Mouse (Mus musculus) B cell, adult 2 months (primary cell): ENCODE data around the gene Adam12.

Experiments used
- DNase-seq, 2 experiments: peaks; one replicate each; pipeline ENCODE4 v3.0.0; 2022

Adam12 gene

DNA sequence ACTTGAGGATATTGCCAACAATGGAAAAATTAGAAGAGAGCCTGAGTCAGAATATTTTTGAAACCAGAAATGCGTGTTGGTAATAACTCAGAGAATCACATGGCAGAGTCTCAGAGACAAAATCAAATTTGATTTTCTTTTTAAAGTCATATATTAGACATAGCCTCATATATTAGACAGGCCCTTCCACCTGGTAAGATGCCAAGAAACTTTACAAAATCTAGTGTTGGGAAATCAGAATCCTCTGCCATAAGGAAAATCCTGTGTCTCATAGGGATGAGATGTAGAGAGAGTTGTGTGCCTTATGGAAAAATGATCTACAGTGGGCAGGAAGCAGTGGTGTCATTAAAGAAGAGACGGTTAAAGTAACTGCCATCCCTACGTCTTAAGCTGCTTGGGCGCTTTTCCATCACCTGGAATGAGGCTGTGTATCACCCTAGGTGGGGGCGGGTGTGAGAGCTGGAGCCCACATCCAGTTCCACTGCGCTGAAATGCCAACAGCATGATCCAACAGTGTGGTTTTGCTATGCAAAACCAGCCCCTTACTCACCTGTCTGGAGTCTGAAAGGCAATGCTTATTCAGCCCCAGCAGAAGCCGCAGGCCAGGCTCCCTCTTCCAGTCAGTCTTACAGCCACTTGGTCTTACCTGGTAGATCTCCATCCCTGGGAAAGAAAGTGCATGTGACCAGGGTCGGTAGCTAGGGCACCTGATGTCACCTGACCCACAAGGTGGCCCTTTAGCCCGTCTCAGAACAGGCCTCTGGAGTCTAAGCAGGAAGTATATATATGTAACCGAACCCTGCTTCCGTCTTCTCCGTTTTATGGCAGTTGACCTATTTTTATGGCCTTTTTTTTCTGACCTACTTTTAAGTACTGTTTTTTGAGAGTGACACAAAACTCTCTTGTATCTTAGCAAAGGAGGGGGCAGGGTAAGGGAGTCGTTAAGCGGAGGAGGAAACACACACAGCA is at the start of gene Adam12:
Adam12 (minus strand) TSS at position 769 of the 969 bp plus-strand sequence.
- no peak for DNase-seq

DNA sequence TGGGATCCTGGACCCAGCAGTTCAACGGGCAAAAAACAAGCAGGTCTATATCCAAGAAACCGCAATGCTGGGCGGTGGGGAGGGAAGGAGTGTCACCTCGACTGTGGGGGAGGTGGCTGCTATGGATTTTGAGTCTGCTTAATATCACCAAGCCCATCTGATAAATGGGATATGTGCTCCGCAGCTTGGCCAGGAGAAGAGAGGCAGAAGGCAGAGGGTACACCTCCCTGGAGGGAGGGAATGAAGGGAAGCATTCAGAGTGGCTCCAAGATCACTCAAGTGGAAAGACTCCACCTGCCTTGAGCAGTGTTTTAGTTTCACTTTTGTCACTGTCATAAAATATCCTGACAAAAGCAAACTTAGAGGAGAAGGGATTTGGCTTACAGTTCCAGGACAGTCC is 41.0 kb upstream of the Adam12 start:
- DNase-seq: no peak

DNA sequence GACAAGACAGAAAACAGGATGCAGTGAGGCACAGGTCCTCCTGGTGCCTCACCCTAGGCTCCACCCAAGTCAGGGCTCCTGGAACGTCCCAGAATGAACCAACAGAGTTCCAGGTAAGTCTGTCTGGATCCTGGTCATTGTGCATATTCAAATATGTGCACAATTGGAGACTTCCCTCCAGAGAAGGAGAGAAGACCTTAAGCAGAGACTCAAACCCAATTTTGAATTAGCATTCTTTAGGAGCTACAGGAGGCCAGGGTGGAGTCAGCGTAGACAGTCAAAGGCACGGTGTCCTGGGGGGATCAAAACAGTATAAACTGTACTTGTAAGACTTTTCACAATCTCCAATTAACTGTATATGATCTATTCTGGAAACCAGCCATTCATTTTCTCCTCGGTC is 40.5 kb upstream of the Adam12 start:
- DNase-seq: no peak

- no peak for DNase-seq
Observed at GRCm38 (mm10) chr7:134265783-134266182, 33.8 kb upstream of the Adam12 start.

GRCm38 (mm10) chr7:134263146-134263906 is 31.4 kb upstream of the Adam12 start:
- peak; percentile 9 to 20 for DNase-seq

- DNase-seq: no peak
Observed at GRCm38 (mm10) chr7:134261003-134261701, 29.2 kb upstream of the Adam12 start.

DNA sequence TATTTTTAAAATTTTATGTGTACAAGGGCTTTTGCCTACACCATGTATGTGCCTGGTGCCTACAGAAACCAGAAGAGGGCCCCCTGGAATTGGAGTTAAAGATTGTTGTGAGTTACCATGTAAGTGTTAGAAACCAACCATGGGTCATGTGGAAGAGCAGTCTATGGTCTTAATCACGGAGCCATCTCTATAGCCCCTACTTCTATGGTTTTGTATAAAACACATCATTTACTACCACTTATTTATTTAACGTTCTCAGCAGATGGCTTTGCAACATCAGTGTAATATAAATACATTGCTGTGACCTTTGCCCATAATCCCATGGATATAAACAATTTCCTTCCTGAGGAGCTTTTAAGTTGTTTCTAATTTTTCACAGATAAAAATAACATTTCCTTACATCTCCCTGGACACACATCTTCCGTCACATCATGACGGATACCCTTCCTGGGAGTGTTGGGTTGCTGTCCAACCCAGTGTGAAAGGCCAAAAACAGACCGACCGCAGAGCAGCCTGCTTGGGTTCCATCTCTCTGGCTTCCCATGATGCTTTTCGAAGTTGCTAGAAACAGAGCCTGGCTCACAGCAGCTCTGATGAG is 18.4 kb upstream of the Adam12 start:
- no peak for DNase-seq

DNA sequence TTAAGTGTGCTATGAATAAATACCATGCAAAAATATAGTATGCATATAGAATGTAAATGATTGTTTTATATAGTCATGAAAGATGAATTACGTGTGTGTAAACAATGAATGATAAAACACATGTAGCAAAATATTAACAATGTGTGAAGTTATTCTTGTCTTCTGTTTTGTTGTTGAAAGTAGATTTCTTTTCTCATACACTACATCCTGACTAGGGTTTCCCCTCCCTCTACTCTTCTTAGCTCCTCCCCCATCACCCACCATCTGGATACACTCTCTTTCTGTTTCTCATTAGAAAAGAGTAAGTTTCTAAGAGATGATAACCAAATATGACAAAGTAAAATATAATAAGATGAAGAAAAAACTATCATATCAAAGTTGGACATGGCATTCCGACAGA is 16.1 kb upstream of the Adam12 start:
- no peak for DNase-seq

DNA sequence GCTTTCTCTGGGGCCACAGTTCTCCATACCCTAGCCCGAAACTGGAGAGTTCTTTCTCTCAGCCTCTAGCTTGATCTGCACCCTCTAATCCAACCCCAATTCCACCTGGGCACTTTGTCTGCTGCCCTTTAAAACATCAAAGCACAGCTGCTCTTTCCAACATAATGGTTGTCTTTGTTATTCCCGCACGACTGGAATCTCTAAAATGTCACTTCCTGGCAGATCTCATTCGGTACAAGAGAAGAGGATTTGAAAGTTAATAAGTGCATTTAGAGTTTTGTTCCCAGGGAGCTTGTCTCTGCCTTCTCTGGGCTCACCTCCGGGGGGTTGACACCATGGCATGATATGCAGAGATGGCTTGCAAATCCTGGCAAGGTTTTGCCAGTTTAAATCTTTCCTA is 14.7 kb upstream of the Adam12 start:
- no peak for DNase-seq

GRCm38 (mm10) chr7:134242773-134243172 is 10.8 kb upstream of the Adam12 start:
- no peak for DNase-seq

GRCm38 (mm10) chr7:134241212-134241611 is 9.3 kb upstream of the Adam12 start:
- no peak for DNase-seq

DNA sequence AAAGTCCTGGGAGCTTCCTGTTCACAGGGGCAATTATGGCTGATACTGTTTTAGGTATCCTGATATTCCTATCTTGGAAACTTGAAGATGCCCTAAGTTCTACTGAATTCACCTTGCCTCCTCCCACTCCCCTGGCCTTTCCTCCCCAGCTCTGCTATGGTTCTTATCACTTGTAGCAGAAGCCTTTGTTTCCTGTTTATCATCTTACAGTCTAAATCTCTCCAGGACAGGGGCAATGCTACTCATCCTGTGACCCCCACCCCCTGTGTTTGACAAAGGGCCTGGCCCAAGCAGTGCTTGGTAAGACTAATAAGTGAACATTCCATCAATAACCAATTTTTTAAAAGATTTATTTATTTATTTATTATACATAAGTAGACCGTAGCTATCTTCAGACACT is 8.6 kb upstream of the Adam12 start:
- no peak for DNase-seq

GRCm38 (mm10) chr7:134238863-134239262 is 6.9 kb upstream of the Adam12 start:
- no peak for DNase-seq

GRCm38 (mm10) chr7:134237356-134237755 is 5.4 kb upstream of the Adam12 start:
- no peak for DNase-seq

- DNase-seq: no peak
Observed at GRCm38 (mm10) chr7:134236727-134237126, 4.8 kb upstream of the Adam12 start.

- no peak for DNase-seq
Observed at GRCm38 (mm10) chr7:134235552-134235951, 3.6 kb upstream of the Adam12 start.

GRCm38 (mm10) chr7:134230708-134231107 is 1.2 kb downstream of the Adam12 start:
- DNase-seq: no peak

DNA sequence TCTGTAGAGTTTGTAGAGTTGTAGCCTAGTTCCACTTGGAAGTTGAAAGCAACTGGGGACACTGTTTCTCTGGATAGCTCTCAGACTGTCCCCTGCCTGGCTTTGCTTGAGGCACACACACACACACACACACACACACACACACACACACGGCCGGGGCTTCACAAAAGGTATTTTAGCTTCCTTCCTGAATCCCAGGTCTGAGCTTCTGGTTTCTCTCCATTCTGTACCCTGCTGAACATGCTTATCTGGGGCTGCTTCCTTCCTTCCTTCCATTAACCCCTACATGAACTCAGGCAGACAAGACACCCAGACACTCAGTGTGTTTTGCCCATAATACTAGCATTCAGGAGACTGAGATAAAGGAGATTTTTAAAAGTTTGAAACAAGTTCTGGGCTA is 2.0 kb downstream of the Adam12 start:
- no peak for DNase-seq

GRCm38 (mm10) chr7:134227773-134228455 is 4.0 kb downstream of the Adam12 start:
- DNase-seq: no peak

DNA sequence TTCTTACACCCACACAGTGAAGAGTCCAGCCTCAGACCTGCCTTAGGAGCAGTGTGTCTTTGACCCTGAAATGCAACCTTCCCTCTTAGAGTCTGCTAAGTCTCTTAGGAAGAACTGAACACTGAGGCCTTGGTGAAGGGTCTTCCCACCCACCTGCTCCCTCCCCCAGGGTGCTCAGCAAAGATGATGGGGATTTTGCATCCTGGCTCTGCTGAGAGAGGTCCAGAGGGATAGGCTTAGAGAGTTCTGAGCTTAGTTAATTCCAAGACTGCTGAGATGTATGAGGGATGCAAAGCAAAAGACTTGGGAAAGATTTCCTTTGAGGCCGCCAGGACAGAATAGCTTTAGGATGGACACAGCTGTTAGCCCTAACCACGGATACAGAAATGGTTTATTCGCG is 4.8 kb downstream of the Adam12 start:
- no peak for DNase-seq

- no peak for DNase-seq
Observed at GRCm38 (mm10) chr7:134226231-134226630, 5.7 kb downstream of the Adam12 start.
